Mouse (Mus musculus) naive thymus-derived CD4-positive, alpha-beta T cell, adult 2 months (primary cell): ENCODE measurements around the gene Ssu72.
A peak's percentile ranks its signal among the peaks of the same experiment; 100 is the strongest.
"Not testable (repeated sequence)": the region's sequence is repeated elsewhere in the genome, so short reads cannot be mapped to it uniquely, and the experiment has no call there.

Source experiments
- DNase-seq: peaks from one replicate; pipeline ENCODE4 v3.0.0-alpha.2; 2011; ENCODE audit warnings: low read depth

The Ssu72 gene

GRCm38 (mm10) chr4:155704721-155705591 is at the start of gene Ssu72:
Gene Ssu72, plus strand, starts transcription at chr4:155704800.
- DNase-seq = peak; percentile 98

- no peak for DNase-seq
Measured at GRCm38 (mm10) chr4:155656214-155656751, 48.3 kb upstream of the Ssu72 start.

- no peak for DNase-seq
Measured at GRCm38 (mm10) chr4:155658961-155659360, 45.6 kb upstream of the Ssu72 start.

- DNase-seq = no peak
Measured at GRCm38 (mm10) chr4:155660641-155661040, 44.0 kb upstream of the Ssu72 start.

GRCm38 (mm10) chr4:155666903-155667302 is 37.7 kb upstream of the Ssu72 start:
- DNase-seq = peak; percentile 61

- peak; percentile 99 for DNase-seq
Measured at GRCm38 (mm10) chr4:155668689-155669597, 35.7 kb upstream of the Ssu72 start, which contains the start of gene Mib2. Gene Mib2, minus strand, starts transcription at chr4:155669198.

- DNase-seq = no peak
Measured at GRCm38 (mm10) chr4:155669598-155670075, 35.0 kb upstream of the Ssu72 start.

- not testable (repeated sequence) for DNase-seq
Measured at GRCm38 (mm10) chr4:155670236-155670635, 34.4 kb upstream of the Ssu72 start.

GRCm38 (mm10) chr4:155672082-155672481 is 32.5 kb upstream of the Ssu72 start:
- DNase-seq = no peak

- DNase-seq = peak; percentile 61
Measured at GRCm38 (mm10) chr4:155675991-155676390, 28.6 kb upstream of the Ssu72 start.

GRCm38 (mm10) chr4:155683670-155684277 is 20.8 kb upstream of the Ssu72 start:
- not testable (repeated sequence) for DNase-seq

- DNase-seq = not testable (repeated sequence)
Measured at GRCm38 (mm10) chr4:155687764-155688163, 16.8 kb upstream of the Ssu72 start.

- DNase-seq = no peak
Measured at GRCm38 (mm10) chr4:155690571-155691375, 13.8 kb upstream of the Ssu72 start.

- no peak for DNase-seq
Measured at GRCm38 (mm10) chr4:155692421-155692820, 12.2 kb upstream of the Ssu72 start.

GRCm38 (mm10) chr4:155694111-155694481 is 10.5 kb upstream of the Ssu72 start, which contains the start of gene Fndc10:
Gene Fndc10, plus strand, starts transcription at chr4:155694342.
- DNase-seq = no peak

- peak; percentile 91 for DNase-seq
Measured at GRCm38 (mm10) chr4:155694482-155695401, 9.9 kb upstream of the Ssu72 start.

GRCm38 (mm10) chr4:155695531-155696062 is 9.0 kb upstream of the Ssu72 start:
- DNase-seq = no peak

GRCm38 (mm10) chr4:155696261-155697255 is 8.0 kb upstream of the Ssu72 start:
- no peak for DNase-seq
